Mouse (Mus musculus) bone marrow macrophage, adult 2 months (primary cell): Measurements from ENCODE around the gene Glipr1l3.
"Not testable (repeated sequence)": the region's sequence is repeated elsewhere in the genome, so short reads cannot be mapped to it uniquely, and the experiment has no call there.

Source experiments
- CTCF ChIP-seq: IDR thresholded peaks from 2 replicates; pipeline ENCODE4 v1.5.1; 2012; ENCODE audit warnings: low read depth, mild to moderate bottlenecking, low read length, moderate library complexity
- POLR2A ChIP-seq: IDR thresholded peaks from 2 replicates; pipeline ENCODE4 v1.6.1; 2012; ENCODE audit warnings: mild to moderate bottlenecking, low read depth, low read length, borderline replicate concordance

DNA sequence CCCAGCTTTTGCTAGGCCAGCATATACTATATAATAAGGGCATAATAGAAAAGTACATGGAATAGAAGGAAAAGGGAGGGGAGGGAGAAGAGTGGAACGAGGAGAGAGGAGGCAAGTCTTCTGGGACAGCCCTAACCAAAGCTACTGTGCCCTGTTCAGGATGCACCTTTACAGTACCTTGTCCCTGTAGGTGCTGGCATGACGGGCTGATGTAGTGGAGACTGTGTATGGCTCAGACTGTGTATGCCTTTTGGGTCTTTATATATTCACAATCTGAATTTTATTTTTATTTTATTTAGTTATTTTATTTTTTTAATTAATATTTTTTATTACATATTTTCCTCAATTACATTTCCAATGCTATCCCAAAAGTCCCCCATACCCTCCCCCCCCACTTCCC is 33.8 kb upstream of the Glipr1l3 start:
- TF ChIP-seq POLR2A, CTCF: not testable (repeated sequence)
